Mouse (Mus musculus): ENCODE results near the gene Uspl1.

DNA sequence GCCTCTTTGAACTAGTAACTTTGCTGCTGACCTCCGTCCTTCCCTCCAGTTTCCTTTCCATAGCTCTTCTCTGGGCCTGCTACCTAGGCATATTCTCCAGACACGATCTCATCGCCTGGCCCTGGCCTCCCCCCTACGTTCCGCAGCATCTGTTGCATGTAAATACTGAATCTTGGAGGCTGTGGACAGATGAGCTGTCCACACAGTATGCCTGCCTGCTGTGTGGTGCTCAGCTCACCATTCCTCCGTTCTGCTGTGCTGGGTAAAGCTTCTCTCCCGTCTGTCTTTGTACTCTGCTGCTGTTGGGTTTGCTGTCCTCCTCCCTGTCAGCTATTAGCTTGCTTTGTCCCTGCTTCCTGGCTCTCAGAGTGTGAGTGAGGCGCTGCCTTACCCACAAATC, 21.1 kb downstream of the Uspl1 start:
- TF ChIP-seq POLR2A (IDR thresholded peaks at IDR 0.05; ENCODE audit: low read depth, low read length): no peak
- TF ChIP-seq CTCF (IDR thresholded peaks at IDR 0.05; ENCODE audit: extremely low read depth, insufficient read depth, insufficient read length, insufficient replicate concordance): no peak
